Mouse (Mus musculus) natural killer cell, adult 2 months (primary cell): ENCODE results near the gene Olfr1186.
"Not testable (repeated sequence)": the region's sequence is repeated elsewhere in the genome, so short reads cannot be mapped to it uniquely, and the experiment has no call there.

Experiments
- DNase-seq, 2 experiments: peaks; one replicate each; pipeline ENCODE4 v3.0.0; 2022; ENCODE audit warnings: low spot score in 2 of 2

The Olfr1186 gene

DNA sequence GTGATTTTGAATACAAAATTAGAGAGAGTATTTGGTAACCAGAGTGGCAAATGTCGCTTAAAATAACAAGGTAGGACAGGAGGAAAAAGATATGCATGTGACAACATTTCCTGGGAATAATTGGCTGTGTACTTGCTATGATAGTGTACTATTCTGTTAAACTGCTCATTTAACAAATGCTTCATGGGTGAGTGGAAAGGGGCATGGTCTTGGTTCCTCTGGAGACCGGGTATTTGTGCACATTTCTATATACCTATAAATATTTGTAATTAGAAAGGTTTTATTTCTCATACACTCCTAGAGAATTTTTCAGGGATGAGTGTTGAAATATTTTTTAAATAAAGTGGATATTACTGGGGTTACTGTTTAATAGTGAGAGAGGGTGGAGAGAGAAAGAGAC, at the start of gene Olfr1186:
Gene Olfr1186, plus strand, starts transcription at position 301 of the 400 bp plus-strand sequence.
- no peak for DNase-seq

DNA sequence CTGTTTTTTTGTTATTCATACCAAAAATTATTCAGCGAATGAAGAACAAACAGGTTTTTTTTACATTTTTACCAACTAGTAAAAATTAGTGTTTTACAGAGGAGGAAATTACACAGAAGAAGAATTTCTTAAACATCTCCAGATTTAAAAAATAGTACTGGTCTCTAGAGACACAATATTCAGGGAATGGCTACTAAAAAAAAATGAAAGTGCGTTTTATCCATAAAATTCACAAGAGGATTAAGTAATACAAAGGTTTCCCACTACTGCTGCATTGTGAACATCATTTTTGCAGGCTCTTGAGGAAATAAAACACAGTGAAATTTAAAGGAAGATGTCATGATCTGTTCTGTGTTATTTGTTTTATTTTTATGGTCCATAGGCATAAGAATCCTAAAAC, 35.1 kb upstream of the Olfr1186 start, which contains the start of gene Olfr1184:
Gene Olfr1184, plus strand, starts transcription at position 301 of the 400 bp plus-strand sequence.
- DNase-seq: no peak

DNA sequence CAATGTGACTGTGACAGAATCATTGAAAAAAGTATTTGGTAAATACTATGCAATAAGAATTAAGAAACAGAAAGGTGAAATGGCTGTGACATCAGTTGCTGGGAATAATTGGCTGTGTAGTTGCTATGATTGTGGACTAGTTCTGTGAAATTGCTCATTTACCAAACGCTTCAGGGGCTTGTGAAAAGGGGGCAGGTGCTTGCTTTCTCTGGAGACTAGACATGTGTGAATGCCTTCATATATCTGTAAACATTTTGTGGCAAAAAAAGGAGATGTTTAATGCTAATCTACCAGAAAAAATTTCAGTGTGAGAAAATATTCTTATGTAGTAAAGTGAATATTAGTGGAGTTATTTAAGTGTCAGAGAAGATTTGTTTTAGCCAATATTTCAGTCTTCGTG, 25.3 kb upstream of the Olfr1186 start, which contains the start of gene Olfr1185-ps1:
Gene Olfr1185-ps1, plus strand, starts transcription at position 301 of the 400 bp plus-strand sequence.
- no peak for DNase-seq

DNA sequence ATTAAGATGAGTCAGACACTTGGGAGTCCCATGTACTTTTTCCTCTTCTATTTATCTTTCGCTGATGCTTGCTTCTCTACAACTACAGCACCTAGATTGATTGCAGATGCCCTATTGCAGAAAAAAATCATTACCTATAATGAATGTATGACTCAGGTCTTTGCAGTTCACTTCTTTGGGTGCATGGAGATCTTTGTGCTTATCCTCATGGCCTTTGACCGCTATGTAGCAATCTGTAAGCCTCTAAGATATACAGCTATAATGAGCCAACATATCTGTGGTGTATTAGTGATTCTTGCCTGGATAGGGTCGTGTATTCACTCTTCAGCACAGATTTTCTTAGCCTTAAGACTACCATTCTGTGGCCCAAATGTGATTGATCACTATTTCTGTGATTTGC, 7.4 kb downstream of the Olfr1186 start:
- DNase-seq: no peak

GRCm38 (mm10) chr2:88556635-88557034, 38.3 kb downstream of the Olfr1186 start, which contains the start of gene Olfr1188:
TSS of gene Olfr1188 (plus strand) at chr2:88556935.
- no peak for DNase-seq

GRCm38 (mm10) chr2:88572696-88573095, 54.3 kb downstream of the Olfr1186 start:
- not testable (repeated sequence) for DNase-seq
